Mouse (Mus musculus) left cerebral cortex, postnatal 14 days (tissue): ENCODE results near the gene Teddm3. TPM values are rescaled to one million over a fixed set of nuclear protein-coding genes. Genes with fewer than 3 reads are reported as not detected.
A peak's percentile ranks its signal among the peaks of the same experiment; 100 is the strongest.
"Not testable (repeated sequence)": the region's sequence is repeated elsewhere in the genome, so short reads cannot be mapped to it uniquely, and the experiment has no call there.

ENCODE experiments used
- DNase-seq, 2 experiments: peaks; one replicate each; pipeline ENCODE4 v3.0.0; 2021 to 2022; ENCODE audit warnings: low spot score in 2 of 2, mixed read lengths in 1 of 2
- intact Hi-C: fragments of 180-260 bp; cut with DNase I; formaldehyde crosslinking; loops from one replicate; pipeline ENCODE4 v1.15.1; 2025
- long read RNA-seq, 2 experiments: library from polyadenylated mRNA; stranded (forward); transcript quantifications; one replicate each; pipeline ENCODE4 v2.0.0; 2021
- total RNA-seq, 2 experiments: library from RNA; stranded (reverse); gene quantifications; 2 replicates each; pipeline ENCODE4 v1.2.3; 2021

Teddm3 gene
- total RNA-seq: 1 to 10 TPM in 1 of 2 experiments, under 1 TPM in 1; 0.55 to 1.1 TPM
- long read RNA-seq, experiment 1, partial matches to known transcripts: 0 of 1 reads
- long read RNA-seq, experiment 1, other reads (novel, unspliced or antisense): 0 of 1 reads
- long read RNA-seq, experiment 2, partial matches to known transcripts: 0 of 2 reads
- long read RNA-seq, experiment 2, other reads (novel, unspliced or antisense): 0 of 2 reads

- intact Hi-C loops, DNase-seq: not testable (repeated sequence)
Observed at GRCm38 (mm10) chr16:21153900-21154299, at the start of gene Teddm3. Gene Teddm3, minus strand, starts transcription at chr16:21154000.

DNA sequence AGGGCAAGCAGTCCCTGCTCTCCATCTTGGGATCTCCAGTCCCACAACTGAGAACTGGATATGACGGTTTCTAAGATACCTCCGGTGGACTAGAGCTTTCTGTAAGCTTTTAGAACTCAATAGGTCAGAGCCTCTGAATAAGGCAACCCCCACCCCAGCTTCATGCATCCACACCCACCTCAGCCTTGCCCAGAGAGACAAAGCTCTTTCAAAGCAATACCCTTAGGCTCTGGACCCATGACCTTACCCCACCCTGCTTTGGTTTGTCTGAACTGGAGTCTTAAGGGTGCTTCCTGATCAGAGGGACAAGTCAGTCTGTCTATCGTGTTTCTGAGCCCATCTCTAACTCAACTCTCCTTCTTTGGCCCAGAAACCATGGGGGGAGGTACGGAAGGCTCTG lies 48.9 kb upstream of the Teddm3 start:
- intact Hi-C loops: loop anchor here (5.0 kb wide), 1 partner anchor 210 kb away; no protein-coding TSS in a partner anchor
- no peak for DNase-seq

DNA sequence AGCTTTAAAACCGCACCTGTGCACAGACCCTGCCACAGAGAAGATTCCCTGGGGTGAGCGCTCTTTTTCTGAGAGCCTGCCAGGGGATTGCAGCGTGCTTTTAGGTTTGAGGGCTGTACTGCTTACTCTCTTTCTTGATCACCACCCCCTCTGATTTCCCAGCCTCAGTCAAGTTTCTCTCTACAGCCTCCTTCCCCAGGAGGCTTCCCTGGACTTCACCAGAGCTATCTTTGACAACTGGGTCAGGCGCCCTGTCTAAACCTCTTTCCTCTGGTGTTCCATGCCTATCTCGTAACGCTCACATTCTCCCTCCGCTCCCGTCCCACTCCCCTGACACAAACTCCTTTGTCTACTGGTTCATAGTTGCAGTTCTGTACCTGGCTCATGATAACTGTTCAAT lies 45.6 kb upstream of the Teddm3 start:
- intact Hi-C loops: no loop called here
- DNase-seq: no peak

GRCm38 (mm10) chr16:21198529-21198928 lies 44.7 kb upstream of the Teddm3 start:
- intact Hi-C loops: no loop called here
- DNase-seq: no peak

DNA sequence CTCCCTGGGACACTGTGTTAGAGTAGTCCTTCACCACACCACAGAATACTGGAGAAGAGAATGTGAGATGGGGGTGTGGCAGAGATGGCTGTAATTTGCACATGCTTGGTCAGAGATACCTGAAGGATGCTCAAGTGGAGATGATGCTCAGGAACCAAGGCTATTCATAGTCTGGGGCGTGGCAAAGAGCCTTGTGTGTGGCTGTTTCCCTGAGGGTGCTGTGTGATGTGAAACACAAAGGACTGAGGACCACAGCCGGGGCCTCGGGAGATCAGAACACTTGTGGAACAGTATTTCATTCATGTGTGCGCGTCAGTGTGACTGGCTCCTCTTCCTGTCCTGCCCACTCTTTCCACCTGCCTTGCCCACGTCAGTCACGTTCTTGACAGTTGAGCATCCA lies 44.2 kb upstream of the Teddm3 start:
- intact Hi-C loops: no loop called here
- no peak for DNase-seq

DNA sequence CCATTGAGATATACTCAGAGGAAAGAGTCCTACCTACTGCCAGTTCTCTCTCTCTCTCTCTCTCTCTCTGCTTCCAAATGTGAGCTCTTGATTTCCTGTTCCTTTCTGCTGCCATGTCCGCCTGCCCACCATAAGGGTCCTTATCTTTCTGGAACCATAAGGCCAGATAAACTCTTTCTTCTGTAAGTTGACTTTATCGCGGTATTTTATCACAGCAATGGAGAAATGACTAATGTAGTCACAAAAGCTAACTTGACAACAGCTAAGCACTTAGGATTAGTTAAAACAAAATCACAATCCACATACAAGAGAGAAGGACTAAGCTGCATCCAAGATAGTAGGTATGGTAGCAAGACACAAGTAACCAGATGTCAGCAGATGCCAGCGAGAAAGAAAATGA lies 43.7 kb upstream of the Teddm3 start:
- DNase-seq: no peak
- intact Hi-C loops: no loop called here

DNA sequence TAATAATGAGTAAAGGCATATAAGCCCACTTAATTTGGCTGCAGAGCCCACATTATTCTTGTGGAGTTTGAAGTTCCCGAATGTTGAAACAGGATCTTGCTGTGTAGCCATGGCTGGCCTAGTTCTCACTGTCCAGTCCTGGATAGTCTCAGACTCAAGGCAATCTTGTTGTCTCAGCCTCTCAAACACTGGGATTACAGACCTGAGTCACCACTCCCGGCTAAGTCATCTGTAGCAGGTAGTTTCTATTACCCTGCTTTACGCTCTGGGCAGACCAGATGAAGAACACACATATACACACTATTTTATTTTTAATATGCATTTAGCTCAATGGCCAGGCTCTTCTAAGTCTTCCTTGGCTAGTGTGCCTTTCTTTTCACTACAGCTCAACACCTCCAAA lies 42.8 kb upstream of the Teddm3 start:
- DNase-seq: no peak
- intact Hi-C loops: no loop called here

DNA sequence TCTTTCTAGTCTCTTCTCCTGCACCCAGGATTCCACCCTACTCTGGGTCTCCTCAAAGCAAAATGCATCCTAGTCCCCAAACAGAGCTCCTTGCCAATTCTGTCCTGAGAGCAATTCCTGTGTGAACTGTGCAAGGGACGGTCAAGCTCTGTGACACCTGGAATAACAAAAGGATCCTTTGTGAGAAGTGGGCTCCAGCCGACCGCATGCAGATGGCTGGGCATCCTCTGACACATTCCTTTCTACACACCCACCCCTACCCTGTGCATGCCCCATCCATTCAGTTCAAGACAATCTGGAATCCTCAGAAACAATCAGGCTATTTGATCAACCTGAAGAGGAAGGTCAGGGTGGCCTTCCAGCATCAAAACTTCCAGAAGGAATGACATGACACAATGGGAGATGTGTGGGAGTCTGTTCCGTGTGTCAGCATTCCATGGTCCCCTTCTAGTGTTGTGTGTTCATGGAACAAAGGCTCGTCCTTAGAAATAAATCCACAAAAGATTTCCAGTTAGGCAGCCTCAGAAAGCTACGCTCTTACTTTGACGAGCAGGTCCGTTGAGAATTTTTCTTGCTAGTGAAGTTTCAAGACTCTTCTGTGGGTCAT lies 41.6 kb upstream of the Teddm3 start:
- DNase-seq: no peak
- intact Hi-C loops: no loop called here

- intact Hi-C loops: loop anchor here (5.0 kb wide), 2 partner anchors 392 to 477 kb away; partner anchors contain the start of genes Clcn2 and Polr2h
Observed at GRCm38 (mm10) chr16:21194182-21194581, 40.4 kb upstream of the Teddm3 start.

GRCm38 (mm10) chr16:21192509-21193354 lies 38.9 kb upstream of the Teddm3 start:
- intact Hi-C loops: loop anchor here (5.0 kb wide), 2 partner anchors 390 to 475 kb away; partner anchors contain the start of genes Clcn2 and Polr2h
- DNase-seq: peak; percentile 75 to 93

More at GRCm38 (mm10) chr16:21194182-21194581, 40.4 kb upstream of the Teddm3 start:
- DNase-seq: no peak

GRCm38 (mm10) chr16:21191569-21191968 lies 37.8 kb upstream of the Teddm3 start:
- intact Hi-C loops: loop anchor here (5.0 kb wide), 2 partner anchors 389 to 474 kb away; partner anchors contain the start of genes Clcn2 and Polr2h
- no peak for DNase-seq

GRCm38 (mm10) chr16:21188345-21188744 lies 34.5 kb upstream of the Teddm3 start:
- intact Hi-C loops: no loop called here

DNA sequence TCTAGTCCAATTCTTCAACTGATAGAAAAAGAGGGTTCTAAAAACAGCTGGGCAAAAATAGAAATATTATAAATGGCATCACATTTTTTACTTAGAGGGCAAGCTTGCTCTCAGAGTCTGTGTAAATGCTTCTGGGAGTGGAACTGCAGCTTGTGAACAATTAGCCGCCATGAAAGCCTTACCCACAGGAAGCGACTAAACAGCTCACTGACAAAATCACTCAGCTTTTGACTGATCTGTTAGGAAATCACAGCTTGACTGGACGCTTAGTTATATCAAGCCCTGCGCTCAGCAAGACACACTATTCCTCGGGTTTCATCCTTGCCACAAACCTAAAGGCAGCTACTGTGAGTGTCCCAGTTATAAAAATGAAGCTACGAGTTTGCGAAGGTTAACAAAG lies 33.8 kb upstream of the Teddm3 start:
- DNase-seq: no peak
- intact Hi-C loops: no loop called here

More at GRCm38 (mm10) chr16:21188345-21188744, 34.5 kb upstream of the Teddm3 start:
- no peak for DNase-seq

DNA sequence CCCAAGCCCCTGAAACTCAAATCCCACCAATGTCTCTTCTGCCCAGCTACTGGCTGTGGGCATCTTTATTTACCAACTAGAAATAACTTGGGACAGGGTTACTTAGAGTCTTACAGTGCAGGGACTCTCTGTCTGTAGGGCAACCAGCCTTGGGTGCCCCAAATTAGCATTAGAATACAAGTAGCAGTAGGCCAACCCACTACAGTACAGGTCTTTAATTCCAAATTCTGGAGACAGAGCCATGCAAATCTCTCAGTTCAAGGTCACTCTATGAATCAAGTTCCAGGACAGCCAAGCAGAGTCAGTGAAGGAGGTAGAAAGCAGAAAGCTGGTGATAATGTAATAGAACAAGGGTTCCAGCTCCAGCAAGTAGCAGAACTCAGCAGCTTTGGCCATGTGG lies 30.9 kb upstream of the Teddm3 start:
- intact Hi-C loops: loop anchor here (5.0 kb wide), 1 partner anchor 362 kb away; no protein-coding TSS in a partner anchor
- no peak for DNase-seq

DNA sequence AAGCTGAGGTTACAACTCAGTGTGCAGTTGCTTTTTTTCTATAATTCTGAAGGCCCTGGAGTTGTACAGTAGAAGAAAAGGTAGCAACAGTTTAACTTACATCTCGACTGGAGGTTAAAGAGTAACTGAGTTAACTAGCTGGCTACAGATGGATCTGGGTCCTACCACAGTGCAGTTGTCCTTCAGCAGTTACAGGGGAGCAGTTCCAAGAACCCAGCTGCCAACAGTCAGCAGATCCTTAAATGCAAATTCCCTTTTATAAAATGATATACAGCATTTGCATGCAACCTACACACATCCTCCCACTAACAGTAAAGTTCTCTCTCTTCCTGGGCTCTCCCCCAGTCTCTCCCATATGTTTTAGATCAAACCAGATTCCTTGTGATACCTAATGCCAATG lies 28.3 kb upstream of the Teddm3 start:
- DNase-seq: peak in 1 of 2 experiments; percentile 57

GRCm38 (mm10) chr16:21175236-21175635 lies 21.4 kb upstream of the Teddm3 start:
- intact Hi-C loops: no loop called here
- DNase-seq: no peak

More for the DNA sequence above, 28.3 kb upstream of the Teddm3 start:
- intact Hi-C loops: loop anchor here (5.0 kb wide), 1 partner anchor 360 kb away; no protein-coding TSS in a partner anchor

DNA sequence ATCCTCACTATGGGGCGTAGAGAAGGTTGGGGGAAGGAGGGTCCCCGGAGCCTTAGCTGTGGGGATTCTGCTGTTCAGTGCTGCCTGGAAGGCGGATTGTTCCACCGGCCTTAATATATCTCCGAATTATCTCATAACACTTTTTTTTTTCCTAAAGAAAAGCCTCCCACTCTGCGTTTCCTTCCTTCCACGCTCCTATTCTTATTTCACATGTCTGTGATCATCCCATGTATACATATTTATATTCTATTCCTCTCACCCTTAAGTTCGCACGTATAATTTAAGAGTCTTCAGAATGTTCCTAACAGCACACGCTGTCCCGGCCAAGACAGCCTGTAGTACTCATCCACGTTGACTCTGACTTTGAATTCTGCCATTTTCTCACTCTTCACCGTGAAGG lies 14.9 kb upstream of the Teddm3 start:
- intact Hi-C loops: no loop called here
- DNase-seq: peak; percentile 27 to 73

- DNase-seq: peak in 1 of 2 experiments; percentile 18
- intact Hi-C loops: not testable (repeated sequence)
Observed at GRCm38 (mm10) chr16:21165343-21166220, 11.8 kb upstream of the Teddm3 start.

- intact Hi-C loops, DNase-seq: not testable (repeated sequence)
Observed at GRCm38 (mm10) chr16:21163423-21163822, 9.6 kb upstream of the Teddm3 start.
